Mouse (Mus musculus) forebrain, embryonic 14.5 days (tissue): Measurements from ENCODE around the gene Stx8. TPM values are rescaled to one million over a fixed set of nuclear protein-coding genes. Genes with fewer than 3 reads are reported as not detected.

Source experiments
- ATAC-seq: fragments of 200-750 bp; cut with Nextera tagmentation; 2 replicates; pipeline ENCODE4 v1.8.0; 2017; ENCODE audit warnings: mild to moderate bottlenecking, moderate library complexity
- DNase-seq: peaks from one replicate; pipeline ENCODE4 v3.0.0-alpha.2; 2015; ENCODE audit warnings: low spot score
- H3K27ac ChIP-seq: fragments of 300-500 bp; sonication (generic); 2 replicates; pipeline ENCODE4 v1.5.1; 2014; ENCODE audit warnings: low read depth, mild to moderate bottlenecking, control low read depth, low read length, moderate library complexity
- H3K27me3 ChIP-seq: fragments of 300-500 bp; sonication (generic); replicated peaks from 2 replicates; pipeline ENCODE4 v1.6.1; 2014; ENCODE audit warnings: low read length, control low read depth, mixed read lengths; ENCODE audit not compliant: control insufficient read depth, insufficient read depth
- H3K36me3 ChIP-seq: fragments of 300-500 bp; sonication (generic); 2 replicates; pipeline ENCODE4 v1.6.1; 2014; ENCODE audit warnings: low read length, control low read depth; ENCODE audit not compliant: control insufficient read depth, insufficient read depth
- H3K4me1 ChIP-seq: fragments of 300-500 bp; sonication (generic); 2 replicates; pipeline ENCODE4 v1.6.1; 2014; ENCODE audit warnings: antibody characterized with exemption, low read length, control low read depth; ENCODE audit not compliant: control insufficient read depth, insufficient read depth
- H3K4me2 ChIP-seq: fragments of 300-500 bp; sonication (generic); 2 replicates; pipeline ENCODE4 v1.6.1; 2014; ENCODE audit warnings: mild to moderate bottlenecking, control low read depth, low read length
- H3K4me3 ChIP-seq: fragments of 300-500 bp; sonication (generic); 2 replicates; pipeline ENCODE4 v1.5.1; 2014; ENCODE audit warnings: low read depth, low read length, control low read depth
- H3K9ac ChIP-seq: fragments of 300-500 bp; sonication (generic); 2 replicates; pipeline ENCODE4 v1.6.1; 2014; ENCODE audit warnings: mild to moderate bottlenecking, low read length, control low read depth, moderate library complexity
- H3K9me3 ChIP-seq: fragments of 300-500 bp; sonication (generic); replicated peaks from 2 replicates; pipeline ENCODE4 v1.6.1; 2016; ENCODE audit warnings: low read length, control low read depth, mixed read lengths; ENCODE audit not compliant: control insufficient read depth
- WGBS: fragments of 180-500 bp; shearing (Covaris S2); extraction: QIAGEN DNeasy Blood & Tissue Kit; methylation state at CpG from one replicate; pipeline ENCODE4 v1.1.7; 2014; 5-methylcytosine and 5-hydroxymethylcytosine counted together
- polyA plus RNA-seq: library from polyadenylated mRNA; unstranded; fragments of >200 nt; fragmentation: Nextera tagmentation; extraction: Ambion mirVana; gene quantifications from 2 replicates; pipeline ENCODE4 v1.2.1, GENCODE M21; 2014

Stx8 gene
- polyA plus RNA-seq, 1 experiment from 2014 or later, result 74.1 TPM

DNA sequence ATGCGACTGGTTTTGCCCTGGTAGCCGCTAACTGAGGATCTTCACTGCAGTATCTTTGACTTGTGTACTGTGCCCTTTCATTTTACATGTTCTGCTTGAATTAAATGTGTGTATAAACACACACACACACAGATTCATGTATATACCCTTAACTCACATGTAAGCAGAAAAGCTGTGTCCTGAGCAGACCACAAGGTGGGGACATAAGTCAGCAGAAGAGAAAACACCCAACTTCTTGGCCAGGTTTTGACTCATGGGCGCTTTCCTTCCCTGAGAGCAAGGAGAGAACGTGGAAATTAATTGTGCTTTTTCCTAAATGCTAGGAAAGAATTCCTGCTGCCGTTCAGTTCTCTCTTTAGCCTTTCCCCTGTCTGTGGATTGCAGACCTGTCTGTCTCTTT lies 33.6 kb downstream of the Stx8 start:
- 76% methylated on average over 5 of the region's 5 CpGs for WGBS
- Histone ChIP-seq H3K27me3 (no peaks in the 10 kb centered on the region), H3K4me3 (no peak overlapping the region), H3K27ac (no peak overlapping the region), H3K9me3 (no peaks in the 10 kb centered on the region), H3K4me1 (no peaks in the 10 kb centered on the region), H3K36me3 (no peaks in the 10 kb centered on the region), H3K4me2 (no peak overlapping the region), H3K9ac (no peak overlapping the region)
- DNase-seq, result peak; percentile 37
- ATAC-seq, result no peak

DNA sequence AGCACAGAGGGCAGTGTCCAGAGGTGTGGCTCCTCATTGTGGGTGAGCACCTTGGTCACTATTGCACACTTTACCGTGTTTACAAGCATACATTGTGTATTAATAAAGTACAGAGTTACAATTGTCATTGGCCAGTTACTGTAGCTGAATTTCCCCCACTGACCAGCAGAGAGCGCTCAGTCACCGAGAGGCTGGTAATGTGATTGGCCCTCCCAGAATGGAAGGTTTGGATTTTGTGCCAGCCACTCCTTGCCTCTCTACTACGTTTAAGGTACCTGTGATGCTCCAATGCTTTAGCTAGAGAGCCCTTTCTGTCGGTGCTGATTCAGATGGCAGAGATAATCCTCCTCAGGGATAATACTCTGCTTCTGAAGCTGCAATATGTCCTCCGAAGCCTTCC lies 38.2 kb downstream of the Stx8 start:
- Histone ChIP-seq H3K27ac (no peak overlapping the region), H3K4me1 (no peaks in the 10 kb centered on the region), H3K4me3 (no peak overlapping the region), H3K27me3 (no peaks in the 10 kb centered on the region), H3K9ac (no peak overlapping the region), H3K36me3 (no peaks in the 10 kb centered on the region), H3K4me2 (no peak overlapping the region), H3K9me3 (no peaks in the 10 kb centered on the region)
- ATAC-seq, result 0 out of 2 replicates have a peak, but pooled peaks have one; percentile 18
- DNase-seq, result peak; percentile 79
- 19% methylated on average over 6 of the region's 6 CpGs for WGBS

DNA sequence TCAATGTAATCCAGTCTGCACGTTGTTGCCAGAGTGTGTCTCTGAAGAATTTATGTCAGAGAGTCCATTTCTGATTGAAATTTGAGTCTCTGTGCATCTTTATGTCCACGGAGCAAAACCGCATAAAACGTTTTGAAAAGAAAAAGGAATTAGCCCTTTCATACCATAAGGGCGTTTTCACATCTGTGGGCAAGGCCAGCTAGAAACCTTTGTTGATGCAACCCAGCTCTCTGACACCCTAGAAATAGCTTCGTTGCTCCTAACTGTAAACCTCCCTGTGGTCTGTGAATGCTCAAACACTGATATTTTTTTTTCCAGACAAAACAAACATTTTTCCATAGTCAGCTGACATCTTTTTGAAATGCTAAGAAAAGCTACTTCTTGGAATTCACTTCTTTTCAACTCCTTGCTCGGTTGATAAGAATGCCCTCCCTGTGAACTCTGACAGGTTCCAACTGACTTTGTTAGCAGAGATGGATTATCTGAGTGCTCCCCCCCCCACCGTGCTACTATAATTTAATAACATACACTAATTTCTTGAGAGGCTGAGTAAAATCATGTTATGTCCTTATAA lies 40.3 kb downstream of the Stx8 start:
- 30% methylated on average over 8 of the region's 8 CpGs for WGBS
- no peak overlapping the region for H3K4me2 ChIP-seq
- H3K9ac ChIP-seq, result no peak overlapping the region
- no peak for ATAC-seq
- H3K9me3 ChIP-seq, result no peaks in the 10 kb centered on the region
- no peak for DNase-seq
- no peaks in the 10 kb centered on the region for H3K27me3 ChIP-seq
- H3K4me3 ChIP-seq, result no peak overlapping the region
- H3K4me1 ChIP-seq, result no peaks in the 10 kb centered on the region
- H3K36me3 ChIP-seq, result no peaks in the 10 kb centered on the region
- no peak overlapping the region for H3K27ac ChIP-seq

DNA sequence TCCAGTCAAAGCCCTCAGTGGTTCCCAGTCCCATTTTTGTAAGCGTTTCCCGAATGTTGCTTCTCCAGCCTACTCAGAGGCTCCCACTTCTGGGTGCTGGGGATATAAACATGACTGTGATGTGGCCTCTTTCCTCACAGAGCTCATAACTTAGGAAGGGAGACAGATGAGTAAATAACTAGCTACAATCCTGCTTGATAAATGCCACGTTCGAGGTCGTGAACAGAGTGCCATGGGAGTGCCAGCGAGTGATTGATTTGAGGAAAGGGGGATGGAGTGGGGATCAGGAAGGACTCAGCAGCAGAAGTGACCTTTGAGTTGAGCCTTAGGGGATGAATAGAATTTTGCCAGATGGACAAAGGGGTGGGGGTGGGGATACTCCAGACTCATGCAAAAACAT lies 41.7 kb downstream of the Stx8 start:
- H3K9me3 ChIP-seq, result no peaks in the 10 kb centered on the region
- 76% methylated on average over 6 of the region's 6 CpGs for WGBS
- no peaks in the 10 kb centered on the region for H3K4me1 ChIP-seq
- H3K27me3 ChIP-seq, result no peaks in the 10 kb centered on the region
- H3K4me2 ChIP-seq, result no peak overlapping the region
- no peak for DNase-seq
- no peak for ATAC-seq
- H3K27ac ChIP-seq, result no peak overlapping the region
- H3K9ac ChIP-seq, result no peak overlapping the region
- H3K4me3 ChIP-seq, result no peak overlapping the region
- no peaks in the 10 kb centered on the region for H3K36me3 ChIP-seq

DNA sequence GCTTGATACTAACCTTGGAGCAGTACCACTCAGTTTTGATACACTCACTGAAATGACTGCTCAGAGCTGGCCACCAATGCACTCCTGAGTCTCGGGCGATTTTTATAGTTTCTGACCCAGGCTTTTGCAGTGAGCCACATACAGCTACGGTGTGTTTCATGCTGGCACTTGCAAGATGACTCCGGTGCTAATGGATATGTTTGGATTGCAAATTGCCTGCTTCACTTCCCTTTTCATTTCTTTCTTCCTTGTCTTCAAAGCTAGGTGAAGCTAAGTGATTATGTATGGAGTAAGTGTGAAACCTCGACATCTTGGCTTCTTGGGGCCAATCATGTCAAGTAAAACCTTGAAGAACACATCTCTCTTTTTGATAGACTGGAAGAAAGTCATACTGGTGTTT lies 43.4 kb downstream of the Stx8 start:
- no peak overlapping the region for H3K4me2 ChIP-seq
- DNase-seq (no peak), ATAC-seq (no peak)
- no peak overlapping the region for H3K27ac ChIP-seq
- no peaks in the 10 kb centered on the region for H3K27me3 ChIP-seq
- 83% methylated on average over 5 of the region's 5 CpGs for WGBS
- H3K9ac ChIP-seq, result no peak overlapping the region
- no peaks in the 10 kb centered on the region for H3K9me3 ChIP-seq
- H3K36me3 ChIP-seq, result no peaks in the 10 kb centered on the region
- no peak overlapping the region for H3K4me3 ChIP-seq
- H3K4me1 ChIP-seq, result no peaks in the 10 kb centered on the region

DNA sequence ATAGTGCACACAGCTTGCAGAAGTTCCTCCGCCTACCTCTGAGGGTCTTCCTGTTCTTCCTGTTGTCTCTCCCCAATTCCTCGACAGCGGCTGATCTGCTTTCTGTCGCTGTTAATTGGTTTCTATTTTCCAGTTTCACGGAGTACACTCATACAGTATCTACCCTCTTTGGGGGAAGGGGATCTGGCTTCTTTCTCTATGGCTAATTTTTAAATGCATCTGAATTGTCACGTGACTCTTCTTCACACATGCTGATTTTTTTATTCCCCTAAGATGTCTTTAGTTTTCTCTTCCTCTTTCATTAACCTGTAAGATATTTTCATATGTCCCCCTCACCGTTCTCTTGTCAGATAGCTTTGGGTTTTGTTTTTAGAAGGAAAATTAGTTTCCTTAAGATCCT lies 46.2 kb downstream of the Stx8 start:
- no peak for ATAC-seq
- DNase-seq, result no peak
- no peak overlapping the region for H3K4me2 ChIP-seq
- no peak overlapping the region for H3K9ac ChIP-seq
- no peaks in the 10 kb centered on the region for H3K36me3 ChIP-seq
- no peaks in the 10 kb centered on the region for H3K9me3 ChIP-seq
- no peaks in the 10 kb centered on the region for H3K4me1 ChIP-seq
- H3K27ac ChIP-seq, result no peak overlapping the region
- no peak overlapping the region for H3K4me3 ChIP-seq
- no peaks in the 10 kb centered on the region for H3K27me3 ChIP-seq
- 83% methylated on average over 7 of the region's 7 CpGs for WGBS

DNA sequence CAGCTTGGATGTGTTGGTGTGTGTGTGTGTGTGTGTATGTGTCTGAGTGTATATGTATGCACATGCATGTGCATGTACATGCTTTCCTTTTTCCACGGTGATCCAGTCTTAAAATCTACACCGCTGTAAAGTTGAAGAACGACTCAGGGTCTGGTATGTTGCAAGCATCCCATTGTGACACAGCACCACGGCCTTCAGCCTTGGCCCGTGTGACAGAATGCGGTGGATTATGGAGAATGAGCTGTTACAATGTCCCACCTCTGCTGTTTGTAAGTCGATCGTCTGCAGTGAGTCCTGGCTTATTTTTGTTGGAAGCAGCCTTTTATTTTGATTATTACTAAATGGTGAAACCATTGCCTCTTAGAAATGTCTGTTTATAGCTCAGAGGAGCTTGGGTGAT lies 52.2 kb downstream of the Stx8 start:
- Histone ChIP-seq H3K9ac (no peak overlapping the region), H3K36me3 (no peaks in the 10 kb centered on the region), H3K4me1 (no peaks in the 10 kb centered on the region), H3K27ac (no peak overlapping the region), H3K4me2 (no peak overlapping the region), H3K27me3 (no peaks in the 10 kb centered on the region), H3K9me3 (no peaks in the 10 kb centered on the region), H3K4me3 (no peak overlapping the region)
- ATAC-seq (no peak), DNase-seq (no peak)
- WGBS, result 86% methylated on average over 8 of the region's 8 CpGs

DNA sequence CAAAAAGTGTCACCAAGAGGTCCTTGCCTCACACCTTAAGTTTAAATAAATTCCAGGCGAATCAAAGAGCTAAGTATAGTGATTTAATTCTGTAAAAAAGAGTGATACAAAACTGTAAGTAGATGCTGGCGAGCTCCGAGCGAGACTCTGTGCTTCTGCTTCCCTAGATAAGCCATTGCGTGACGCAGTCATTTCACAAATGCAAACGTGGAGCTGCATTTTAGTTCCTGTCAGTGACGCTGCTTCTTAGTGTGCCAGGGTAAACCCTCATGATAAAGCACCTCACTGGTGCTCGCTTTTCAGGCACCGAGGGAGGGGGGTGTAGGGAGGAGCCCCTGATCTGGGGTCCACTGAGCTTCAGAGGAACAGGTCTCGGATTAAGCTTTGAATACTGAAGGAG lies 53.2 kb downstream of the Stx8 start:
- H3K9me3 ChIP-seq, result no peaks in the 10 kb centered on the region
- H3K27me3 ChIP-seq, result no peaks in the 10 kb centered on the region
- no peak overlapping the region for H3K4me3 ChIP-seq
- DNase-seq (no peak), ATAC-seq (no peak)
- H3K4me1 ChIP-seq, result no peaks in the 10 kb centered on the region
- no peaks in the 10 kb centered on the region for H3K36me3 ChIP-seq
- no peak overlapping the region for H3K4me2 ChIP-seq
- 78% methylated on average over 11 of the region's 11 CpGs for WGBS
- H3K9ac ChIP-seq, result no peak overlapping the region
- H3K27ac ChIP-seq, result no peak overlapping the region

DNA sequence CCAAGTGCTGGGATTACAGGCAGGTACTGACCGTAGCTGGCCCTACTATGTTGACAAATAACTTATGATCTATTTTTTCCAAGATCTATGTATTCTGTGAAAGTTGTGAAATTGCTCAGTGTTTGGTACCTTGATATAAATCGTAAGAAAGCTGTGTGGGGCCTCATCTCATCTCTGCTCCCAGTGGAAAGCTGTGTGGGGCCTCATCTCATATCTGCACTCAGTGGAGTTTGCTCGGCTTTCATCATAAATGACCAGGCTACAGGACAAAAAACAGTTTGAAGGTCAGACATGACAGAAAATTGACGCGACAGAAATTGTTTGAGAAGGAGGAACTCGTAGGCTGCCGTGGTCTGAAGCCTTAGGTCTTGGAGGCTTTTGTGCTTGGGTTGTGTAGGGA lies 56.0 kb downstream of the Stx8 start:
- H3K4me1 ChIP-seq, result no peaks in the 10 kb centered on the region
- H3K27me3 ChIP-seq, result no peaks in the 10 kb centered on the region
- DNase-seq, result no peak
- H3K27ac ChIP-seq, result no peak overlapping the region
- 91% methylated on average over 7 of the region's 7 CpGs for WGBS
- H3K4me2 ChIP-seq, result no peak overlapping the region
- no peaks in the 10 kb centered on the region for H3K9me3 ChIP-seq
- H3K9ac ChIP-seq, result no peak overlapping the region
- H3K36me3 ChIP-seq, result no peaks in the 10 kb centered on the region
- no peak overlapping the region for H3K4me3 ChIP-seq
- no peak for ATAC-seq
